Mouse (Mus musculus) c-Kit-negative CD71-positive TER-119-positive erythroid progenitor cells, embryonic 14.5 days (primary cell): ENCODE data around the gene Fabp1.

Experiments used
- DNase-seq: peaks from one replicate; pipeline ENCODE4 v3.0.0-alpha.2; 2013; ENCODE audit warnings: low read depth, low spot score

The Fabp1 gene

GRCm38 (mm10) chr6:71199612-71200011 is at the start of gene Fabp1:
TSS of gene Fabp1 (plus strand) at chr6:71199827.
- no peak for DNase-seq

GRCm38 (mm10) chr6:71151098-71151497 is 48.5 kb upstream of the Fabp1 start:
- DNase-seq = no peak

- DNase-seq = no peak
Observed at GRCm38 (mm10) chr6:71153486-71153885, 46.1 kb upstream of the Fabp1 start.

- DNase-seq = no peak
Observed at GRCm38 (mm10) chr6:71154861-71155260, 44.8 kb upstream of the Fabp1 start.

GRCm38 (mm10) chr6:71156674-71157326 is 42.8 kb upstream of the Fabp1 start:
- peak; percentile 19 for DNase-seq

- DNase-seq = no peak
Observed at GRCm38 (mm10) chr6:71161290-71161689, 38.3 kb upstream of the Fabp1 start.

- no peak for DNase-seq
Observed at GRCm38 (mm10) chr6:71162269-71162668, 37.4 kb upstream of the Fabp1 start.

GRCm38 (mm10) chr6:71164394-71164793 is 35.2 kb upstream of the Fabp1 start:
- no peak for DNase-seq

- no peak for DNase-seq
Observed at GRCm38 (mm10) chr6:71166551-71167169, 33.0 kb upstream of the Fabp1 start.

GRCm38 (mm10) chr6:71172812-71173580 is 26.6 kb upstream of the Fabp1 start:
- no peak for DNase-seq

- no peak for DNase-seq
Observed at GRCm38 (mm10) chr6:71180596-71180995, 19.0 kb upstream of the Fabp1 start.

- no peak for DNase-seq
Observed at GRCm38 (mm10) chr6:71184941-71185604, 14.6 kb upstream of the Fabp1 start.

- no peak for DNase-seq
Observed at GRCm38 (mm10) chr6:71189578-71189977, 10.0 kb upstream of the Fabp1 start.

GRCm38 (mm10) chr6:71190501-71190900 is 9.1 kb upstream of the Fabp1 start:
- DNase-seq = no peak

- DNase-seq = no peak
Observed at GRCm38 (mm10) chr6:71193151-71193740, 6.4 kb upstream of the Fabp1 start.

- DNase-seq = no peak
Observed at GRCm38 (mm10) chr6:71196107-71196506, 3.5 kb upstream of the Fabp1 start.

GRCm38 (mm10) chr6:71197636-71198535 is 1.7 kb upstream of the Fabp1 start:
- no peak for DNase-seq

- no peak for DNase-seq
Observed at GRCm38 (mm10) chr6:71201925-71202324, 2.3 kb downstream of the Fabp1 start.

- no peak for DNase-seq
Observed at GRCm38 (mm10) chr6:71203674-71204073, 4.0 kb downstream of the Fabp1 start.

GRCm38 (mm10) chr6:71204166-71204565 is 4.5 kb downstream of the Fabp1 start:
- no peak for DNase-seq

- DNase-seq = no peak
Observed at GRCm38 (mm10) chr6:71208691-71209090, 9.1 kb downstream of the Fabp1 start.
